Mouse (Mus musculus) B cell, adult 62 days (primary cell): ENCODE results near the gene Ush2a. TPM values are rescaled to one million over a fixed set of nuclear protein-coding genes. Genes with fewer than 3 reads are reported as not detected.

Experiments used
- total RNA-seq: library from RNA; stranded (reverse); gene quantifications from 4 replicates; pipeline ENCODE4 v1.2.4, GENCODE M21; 2023

The Ush2a gene
- not detected in 4 replicates for total RNA-seq

GRCm38 (mm10) chr1:188261903-188262682 lies at the start of gene Ush2a:
TSS of gene Ush2a (plus strand) at chr1:188262023.

GRCm38 (mm10) chr1:189007239-189007979 lies 745.6 kb downstream of the Ush2a start, which contains the start of gene Kctd3:
TSS of gene Kctd3 (minus strand) at chr1:189007841.

